Mouse (Mus musculus): ENCODE data around the gene Lrrc10b.
A peak's percentile ranks its signal among the peaks of the same experiment; 100 is the strongest.

GRCm38 (mm10) chr19:10486264-10486738 is 29.0 kb upstream of the Lrrc10b start:
- TF ChIP-seq CTCF (IDR thresholded peaks at IDR 0.05; ENCODE audit: low read depth, low read length) (peak; percentile 88), POLR2A (IDR thresholded peaks at IDR 0.05; ENCODE audit: borderline replicate concordance, low read depth, low read length) (no peak)

Measured in bone marrow macrophage, adult 2 months (primary cell).